Mouse (Mus musculus) heart, postnatal 14 days (tissue): ENCODE results near the gene Ap1m2. TPM values are rescaled to one million over a fixed set of nuclear protein-coding genes. Genes with fewer than 3 reads are reported as not detected.
A peak's percentile ranks its signal among the peaks of the same experiment; 100 is the strongest.

ENCODE experiments used
- DNase-seq, 2 experiments: peaks; one replicate each; pipeline ENCODE4 v3.0.0; 2021 to 2022
- intact Hi-C: fragments of 180-260 bp; cut with DNase I; formaldehyde crosslinking; loops from one replicate; pipeline ENCODE4 v1.15.1; 2025
- long read RNA-seq, 2 experiments: library from polyadenylated mRNA; stranded (forward); transcript quantifications; one replicate each; pipeline ENCODE4 v2.0.0; 2021
- total RNA-seq, 2 experiments: library from RNA; stranded (reverse); gene quantifications; 2 replicates each; pipeline ENCODE4 v1.2.3; 2021

Gene Ap1m2
- under 1 TPM in 1 of 2 experiments, not detected in 1; 0.12 TPM for total RNA-seq
- long read RNA-seq, experiment 1: 0 reads
- long read RNA-seq, experiment 2: 0 reads

- no peak for DNase-seq
- intact Hi-C loops: loop anchor here (5.0 kb wide), 1 partner anchor 160 kb away; no protein-coding TSS in a partner anchor
Observed at GRCm38 (mm10) chr9:21312134-21312533, at the start of gene Ap1m2. Ap1m2 (minus strand) TSS chr9:21312337.

GRCm38 (mm10) chr9:21356981-21357718 lies 45.0 kb upstream of the Ap1m2 start:
- intact Hi-C loops: loop anchor here (1.0 to 5.0 kb wide), 3 partner anchors 44 to 135 kb away; partner anchors contain the start of gene Keap1
- DNase-seq: peak; percentile 65 to 85

- no peak for DNase-seq
- intact Hi-C loops: loop anchor here (5.0 kb wide), 2 partner anchors 117 to 132 kb away; partner anchors contain the start of gene Keap1
Observed at GRCm38 (mm10) chr9:21354796-21355195, 42.7 kb upstream of the Ap1m2 start.

- intact Hi-C loops: no loop called here
- no peak for DNase-seq
Observed at GRCm38 (mm10) chr9:21353373-21353686, 41.2 kb upstream of the Ap1m2 start.

- intact Hi-C loops: no loop called here
- DNase-seq: peak in 1 of 2 experiments; percentile 18
Observed at GRCm38 (mm10) chr9:21352463-21353372, 40.6 kb upstream of the Ap1m2 start.

GRCm38 (mm10) chr9:21351702-21352377 lies 39.7 kb upstream of the Ap1m2 start:
- intact Hi-C loops: no loop called here
- no peak for DNase-seq

GRCm38 (mm10) chr9:21351178-21351577 lies 39.0 kb upstream of the Ap1m2 start:
- DNase-seq: no peak
- intact Hi-C loops: no loop called here

- intact Hi-C loops: no loop called here
Observed at GRCm38 (mm10) chr9:21348152-21348551, 36.0 kb upstream of the Ap1m2 start.

GRCm38 (mm10) chr9:21346627-21347365 lies 34.7 kb upstream of the Ap1m2 start:
- intact Hi-C loops: no loop called here
- DNase-seq: peak; percentile 50 to 52

More at GRCm38 (mm10) chr9:21348152-21348551, 36.0 kb upstream of the Ap1m2 start:
- no peak for DNase-seq

GRCm38 (mm10) chr9:21340411-21340810 lies 28.3 kb upstream of the Ap1m2 start:
- DNase-seq: no peak
- intact Hi-C loops: no loop called here

- intact Hi-C loops: no loop called here
- peak; percentile 54 to 71 for DNase-seq
Observed at GRCm38 (mm10) chr9:21337652-21338051, 25.5 kb upstream of the Ap1m2 start.

GRCm38 (mm10) chr9:21336491-21336890 lies 24.4 kb upstream of the Ap1m2 start:
- intact Hi-C loops: no loop called here
- DNase-seq: no peak

GRCm38 (mm10) chr9:21335391-21335790 lies 23.3 kb upstream of the Ap1m2 start:
- intact Hi-C loops: no loop called here
- peak; percentile 40 to 54 for DNase-seq

- intact Hi-C loops: no loop called here
- DNase-seq: no peak
Observed at GRCm38 (mm10) chr9:21334747-21335146, 22.6 kb upstream of the Ap1m2 start.

GRCm38 (mm10) chr9:21333523-21333922 lies 21.4 kb upstream of the Ap1m2 start:
- no peak for DNase-seq
- intact Hi-C loops: no loop called here

GRCm38 (mm10) chr9:21332161-21333061 lies 20.3 kb upstream of the Ap1m2 start:
- intact Hi-C loops: no loop called here
- no peak for DNase-seq

GRCm38 (mm10) chr9:21331365-21332140 lies 19.4 kb upstream of the Ap1m2 start:
- intact Hi-C loops: no loop called here
- no peak for DNase-seq

- intact Hi-C loops: no loop called here
- no peak for DNase-seq
Observed at GRCm38 (mm10) chr9:21329699-21330289, 17.7 kb upstream of the Ap1m2 start.
